Mouse (Mus musculus): Measurements from ENCODE around the gene Gse1. TPM values are rescaled to one million over a fixed set of nuclear protein-coding genes. Genes with fewer than 3 reads are reported as not detected.

The Gse1 gene
- total RNA-seq, 1 experiment from 2014 or later, result 28.5 TPM

DNA sequence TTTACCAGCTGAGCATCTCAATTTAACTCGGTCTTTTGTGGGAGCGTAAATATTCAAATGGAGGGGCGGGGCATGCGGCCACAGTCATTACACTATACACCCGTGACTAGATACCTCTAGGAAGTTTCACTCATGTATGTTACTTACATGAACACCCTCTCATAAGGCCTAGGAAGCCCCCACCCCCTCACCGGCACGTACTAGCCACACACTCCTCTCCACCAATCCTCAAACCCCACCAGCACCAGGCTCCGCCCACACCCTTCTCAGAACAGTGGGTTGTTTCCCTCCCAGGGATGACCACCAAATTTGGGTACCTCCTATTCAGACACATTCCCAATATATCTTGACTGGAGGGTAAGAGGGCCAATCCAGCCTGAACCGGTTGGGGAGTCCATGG, 379.2 kb downstream of the Gse1 start:
- no peak for ATAC-seq (ENCODE audit: extremely low read depth, insufficient number of reproducible peaks, low FRiP score, poor library complexity, severe bottlenecking)

DNA sequence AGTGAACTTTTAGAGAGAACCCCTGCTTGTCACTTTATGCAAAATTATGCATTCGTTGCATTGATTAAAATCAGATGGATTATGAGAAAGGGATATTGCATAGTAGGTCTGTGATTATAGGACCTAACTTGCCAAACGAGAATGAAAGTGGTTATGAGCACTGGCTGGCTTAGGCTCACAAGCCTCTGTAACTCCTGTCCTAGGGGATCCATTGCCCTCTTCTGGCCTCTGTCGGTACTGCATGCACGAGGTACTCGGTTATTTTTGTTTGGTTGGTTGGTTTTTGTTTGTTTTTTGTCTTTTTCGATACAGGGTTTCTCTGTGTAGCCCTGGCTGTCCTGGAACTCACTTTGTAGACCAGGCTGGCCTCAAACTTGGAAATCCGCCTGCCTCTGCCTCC, 379.6 kb downstream of the Gse1 start:
- peak; percentile 67 for ATAC-seq (ENCODE audit: extremely low read depth, insufficient number of reproducible peaks, low FRiP score, poor library complexity, severe bottlenecking)

DNA sequence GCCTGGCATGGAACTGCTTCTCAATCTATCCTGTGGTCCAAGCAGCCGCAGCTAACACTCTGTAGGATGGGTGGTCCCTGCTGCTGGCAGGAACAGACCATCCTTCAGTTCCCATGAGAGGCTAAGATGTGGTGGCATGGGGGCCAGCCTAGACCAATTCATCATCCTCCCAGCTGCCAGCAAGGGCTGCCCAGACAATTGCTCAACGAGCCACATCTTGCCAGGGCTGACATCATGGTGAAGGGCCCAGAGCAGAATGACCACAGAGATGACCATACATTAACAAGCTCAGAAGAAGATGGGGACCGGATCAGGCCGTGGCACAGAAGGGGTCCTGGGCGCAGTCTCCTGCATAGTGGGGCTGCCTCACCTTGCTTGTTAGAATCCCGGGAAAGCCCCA, 382.6 kb downstream of the Gse1 start:
- no peak for ATAC-seq (ENCODE audit: extremely low read depth, insufficient number of reproducible peaks, low FRiP score, poor library complexity, severe bottlenecking)

DNA sequence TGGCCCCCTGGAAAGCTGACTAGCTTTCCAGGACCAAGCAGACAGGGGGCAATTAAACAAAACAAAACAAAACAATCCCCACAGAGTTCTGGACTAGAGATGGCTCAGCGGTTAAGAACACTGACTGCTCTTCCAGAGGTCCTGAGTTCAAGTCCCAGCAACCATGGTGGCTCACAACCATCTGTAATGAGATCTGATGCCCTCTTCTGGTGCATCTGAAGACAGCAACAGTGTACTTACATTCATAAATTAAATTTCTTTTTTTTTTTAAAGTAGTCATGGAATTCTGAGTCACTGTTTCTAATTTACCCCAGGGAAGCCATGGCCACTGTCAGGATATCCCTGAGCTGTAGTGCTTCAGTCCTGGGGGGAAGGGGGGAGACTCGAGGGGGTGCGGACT, 386.2 kb downstream of the Gse1 start:
- no peak for ATAC-seq (ENCODE audit: extremely low read depth, insufficient number of reproducible peaks, low FRiP score, poor library complexity, severe bottlenecking)

DNA sequence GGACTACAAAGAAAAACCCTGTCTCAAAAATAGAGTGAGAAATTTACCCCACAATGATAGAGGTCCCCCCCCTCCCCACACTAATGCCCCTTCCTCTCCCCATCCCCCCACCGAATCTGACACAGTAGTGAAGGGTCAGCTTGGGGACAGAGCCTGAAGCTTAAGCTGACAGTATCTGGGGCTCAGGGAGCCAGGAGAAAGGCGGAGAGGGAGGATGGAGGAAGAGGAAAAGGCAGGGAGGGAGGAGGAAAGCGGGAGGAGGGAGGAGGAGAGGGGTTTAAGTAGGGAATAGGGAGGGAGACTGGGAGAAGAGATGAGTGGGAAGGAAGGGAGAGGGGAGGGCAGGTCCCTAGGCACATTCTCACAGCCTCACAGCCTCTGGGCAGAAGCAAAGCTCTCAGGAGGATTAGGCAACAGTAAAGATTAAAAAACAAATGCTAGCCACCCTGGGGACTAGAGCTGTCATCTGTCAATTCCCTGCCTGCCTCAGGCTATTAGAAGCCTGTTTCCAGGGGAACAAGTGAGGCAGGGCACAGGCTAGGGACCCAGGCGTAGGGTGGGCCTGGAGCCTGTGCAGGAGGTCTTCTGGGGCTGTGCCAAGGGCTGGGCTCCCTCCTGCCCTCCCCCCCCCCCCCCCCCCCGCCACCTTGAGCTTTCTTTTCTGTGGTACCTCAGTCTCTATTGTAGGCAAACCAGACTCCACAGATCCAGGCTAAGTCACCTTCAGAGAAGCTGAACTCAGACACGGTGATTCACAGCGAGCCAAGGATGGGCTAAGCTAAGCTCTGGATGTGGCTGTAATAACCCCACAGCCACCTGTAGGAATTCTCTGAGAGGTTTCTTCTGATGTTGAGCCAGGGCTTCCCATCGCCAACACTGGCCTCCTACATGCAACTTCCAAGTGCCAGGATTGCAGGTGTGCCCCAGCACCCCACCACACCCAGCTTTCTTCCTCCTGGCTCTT, 388.7 kb downstream of the Gse1 start:
- no peak for ATAC-seq (ENCODE audit: extremely low read depth, insufficient number of reproducible peaks, low FRiP score, poor library complexity, severe bottlenecking)

DNA sequence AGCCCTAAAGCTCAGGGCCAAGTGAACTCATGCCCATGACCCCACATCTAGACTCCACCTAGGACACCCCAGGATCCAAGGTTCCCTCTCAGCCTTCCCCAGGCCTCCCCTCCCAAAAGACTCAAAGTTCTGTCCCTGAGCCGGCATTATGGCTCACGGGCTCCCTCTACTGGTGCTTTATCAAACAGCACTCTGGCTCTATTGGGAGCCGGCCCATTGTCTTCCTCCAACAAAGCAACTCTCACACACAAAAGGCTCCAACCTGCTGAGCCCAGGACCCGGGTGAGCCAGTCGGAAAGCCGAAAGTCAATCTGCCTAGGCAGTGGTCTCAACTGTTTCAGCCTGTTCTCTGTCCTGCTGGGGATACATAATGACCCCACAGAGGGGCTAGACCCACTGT, 389.9 kb downstream of the Gse1 start:
- ATAC-seq (ENCODE audit: extremely low read depth, insufficient number of reproducible peaks, low FRiP score, poor library complexity, severe bottlenecking), result peak; percentile 60

DNA sequence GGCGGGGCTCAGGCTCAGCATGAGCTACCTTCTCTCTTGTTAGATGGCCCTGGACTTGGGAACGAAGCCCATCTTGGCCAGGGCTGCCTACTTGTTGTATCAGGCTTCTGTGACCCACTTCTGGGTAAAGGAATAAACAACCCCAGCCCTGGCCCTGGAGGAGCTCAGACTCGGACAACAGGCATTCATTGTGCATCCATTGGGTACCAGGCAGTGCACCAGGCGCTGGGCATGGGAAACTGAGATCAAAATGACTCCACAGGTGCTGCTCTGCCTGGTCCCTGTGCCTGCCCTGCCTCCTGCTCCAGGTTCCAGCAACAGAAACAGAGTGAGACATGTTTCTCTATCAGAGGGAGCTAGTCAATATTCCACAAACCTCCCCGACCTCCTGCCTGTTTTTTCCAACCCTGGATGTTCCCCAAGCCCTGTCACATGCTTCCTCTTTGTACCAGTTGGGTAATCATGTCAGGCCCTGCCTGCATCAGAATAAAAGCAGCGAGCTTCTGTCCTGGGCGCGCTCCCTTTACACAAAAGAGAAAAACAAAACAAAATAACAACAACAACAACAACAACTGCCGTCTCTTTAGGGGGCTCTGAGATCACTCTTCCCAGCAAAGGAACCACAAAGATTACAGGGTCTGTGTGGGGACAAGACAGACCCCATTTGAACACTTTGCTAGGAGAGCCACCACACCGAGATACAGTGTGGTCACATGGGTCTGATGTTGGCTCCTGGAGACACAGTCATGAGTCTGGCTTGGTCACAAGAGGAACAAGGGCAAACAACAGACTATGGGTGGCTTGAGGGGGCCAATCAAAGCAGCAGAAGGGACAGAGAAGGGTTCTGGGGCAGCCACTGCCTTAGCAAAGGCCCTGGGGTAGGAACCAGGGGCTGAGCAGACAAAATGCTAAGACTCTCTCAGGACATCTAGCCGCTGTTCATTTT, 391.3 kb downstream of the Gse1 start:
- ATAC-seq (ENCODE audit: extremely low read depth, insufficient number of reproducible peaks, low FRiP score, poor library complexity, severe bottlenecking), result no peak

DNA sequence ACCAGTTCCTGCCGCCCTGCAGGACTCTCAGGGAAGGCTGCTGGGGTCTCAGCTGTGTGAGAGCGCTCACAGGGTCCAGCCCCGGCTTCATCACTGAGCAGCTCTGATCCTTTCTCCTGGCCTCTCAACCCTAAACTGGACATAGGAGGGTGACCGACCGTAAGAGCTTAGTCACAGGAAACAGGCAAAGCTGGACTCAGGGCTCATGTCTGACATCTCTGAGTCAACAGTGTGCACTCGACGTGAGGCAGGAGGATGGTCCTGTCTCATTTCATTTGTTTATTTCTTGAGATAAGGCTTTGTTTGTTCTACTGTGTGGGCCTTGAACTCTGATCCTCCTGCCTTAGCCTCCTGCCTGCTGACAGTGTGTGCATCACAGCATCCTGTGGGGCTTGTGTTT, 392.2 kb downstream of the Gse1 start:
- ATAC-seq (ENCODE audit: extremely low read depth, insufficient number of reproducible peaks, low FRiP score, poor library complexity, severe bottlenecking), result no peak

DNA sequence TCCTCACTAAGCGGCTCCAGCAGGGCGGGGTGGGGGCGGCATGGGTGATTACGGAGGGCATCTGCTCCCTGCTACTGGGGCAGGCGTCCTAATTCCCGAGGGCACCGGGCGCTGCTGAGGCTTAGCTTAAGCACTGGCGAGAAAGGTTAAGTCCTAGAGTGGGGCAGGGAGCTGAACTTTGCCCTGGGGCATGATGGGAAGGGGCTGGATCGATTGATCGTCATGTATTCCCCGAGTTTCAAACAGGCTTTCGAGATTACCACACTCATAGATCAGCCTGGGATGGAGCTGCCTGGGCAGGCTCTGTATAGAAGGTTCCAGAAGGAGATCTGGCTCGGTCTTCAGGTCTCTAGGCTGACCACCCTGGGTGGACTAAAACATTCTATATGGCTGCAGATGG, 393.9 kb downstream of the Gse1 start:
- no peak for ATAC-seq (ENCODE audit: extremely low read depth, insufficient number of reproducible peaks, low FRiP score, poor library complexity, severe bottlenecking)

DNA sequence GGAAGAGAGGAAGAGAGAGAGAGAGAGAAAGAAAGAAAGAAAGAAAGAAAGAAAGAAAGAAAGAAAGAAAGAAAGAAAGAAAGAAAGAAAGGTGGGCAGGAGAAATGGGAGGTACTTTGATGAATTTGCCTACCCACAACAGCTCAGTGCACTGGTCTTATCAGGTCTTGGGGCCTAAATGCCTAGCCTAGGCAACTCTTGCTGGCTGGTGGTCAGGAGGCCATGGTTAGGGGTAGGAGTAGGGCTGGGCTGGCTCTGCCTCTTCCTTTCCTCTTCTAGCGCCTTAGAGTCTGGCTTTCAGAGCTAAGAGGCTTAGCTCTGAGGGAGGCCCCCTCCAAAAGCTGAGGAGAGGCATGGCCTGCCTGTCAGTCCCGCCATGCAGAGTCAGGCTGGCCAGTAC, 395.4 kb downstream of the Gse1 start:
- no peak for ATAC-seq (ENCODE audit: extremely low read depth, insufficient number of reproducible peaks, low FRiP score, poor library complexity, severe bottlenecking)

DNA sequence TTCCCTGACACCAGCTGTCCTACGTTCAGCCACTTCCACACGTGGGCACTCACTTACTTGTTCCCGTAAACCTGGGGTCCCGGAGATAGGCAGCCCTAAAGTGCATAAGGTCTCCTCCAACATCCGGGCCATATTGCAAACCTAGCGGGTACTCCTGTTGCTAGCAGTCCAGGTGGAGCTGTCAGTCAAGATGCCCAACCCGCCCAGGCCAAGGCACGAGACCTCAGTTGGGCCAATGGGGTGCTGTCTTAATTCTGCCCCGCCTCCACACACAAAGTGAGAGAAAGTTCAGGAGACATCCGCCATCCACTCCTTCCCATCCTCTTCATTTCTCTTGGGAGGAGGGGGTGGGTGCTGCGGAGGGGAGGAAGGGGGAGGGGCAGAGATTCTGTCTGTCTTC, 398.2 kb downstream of the Gse1 start:
- no peak for ATAC-seq (ENCODE audit: extremely low read depth, insufficient number of reproducible peaks, low FRiP score, poor library complexity, severe bottlenecking)

DNA sequence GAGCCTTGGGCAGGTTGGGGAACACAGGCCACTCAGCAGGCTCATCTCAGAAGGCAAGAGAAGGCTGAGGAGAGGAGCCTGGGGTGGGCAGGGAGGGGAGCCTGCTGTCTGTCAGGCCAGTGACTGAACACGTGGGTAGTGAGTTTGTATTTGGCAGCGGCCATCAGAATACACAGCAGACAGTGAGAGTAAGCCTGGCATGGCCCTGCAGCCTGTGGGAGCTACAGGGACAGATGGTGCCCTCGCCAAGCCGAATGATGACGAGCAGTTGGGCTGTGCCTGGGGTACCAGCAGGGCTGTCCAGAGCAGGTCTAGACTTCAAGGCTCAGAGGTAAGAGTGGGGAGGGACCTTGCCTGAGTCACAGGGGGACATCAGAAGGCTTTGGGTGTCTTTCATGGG, 399.0 kb downstream of the Gse1 start:
- no peak for ATAC-seq (ENCODE audit: extremely low read depth, insufficient number of reproducible peaks, low FRiP score, poor library complexity, severe bottlenecking)

DNA sequence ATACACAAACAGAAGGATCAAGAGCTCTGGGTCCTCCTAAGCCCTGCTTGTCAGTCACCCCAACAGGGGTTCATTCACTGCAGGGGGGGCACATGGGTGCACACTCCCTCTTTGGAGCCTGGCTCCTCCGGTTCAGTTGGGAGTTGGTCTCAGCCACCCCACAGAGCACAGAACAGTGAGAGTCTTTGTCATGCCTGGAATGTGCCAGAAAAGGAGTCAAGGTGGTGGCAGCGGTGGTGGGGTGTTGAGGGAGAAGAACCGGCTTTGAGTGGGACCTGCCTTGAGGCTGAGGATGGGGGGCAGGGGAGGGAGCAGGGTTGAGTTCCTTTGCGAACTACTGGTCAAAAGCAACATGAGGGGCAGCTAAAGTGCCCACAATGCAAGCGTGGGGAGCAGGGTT, 401.8 kb downstream of the Gse1 start:
- ATAC-seq (ENCODE audit: extremely low read depth, insufficient number of reproducible peaks, low FRiP score, poor library complexity, severe bottlenecking), result no peak

DNA sequence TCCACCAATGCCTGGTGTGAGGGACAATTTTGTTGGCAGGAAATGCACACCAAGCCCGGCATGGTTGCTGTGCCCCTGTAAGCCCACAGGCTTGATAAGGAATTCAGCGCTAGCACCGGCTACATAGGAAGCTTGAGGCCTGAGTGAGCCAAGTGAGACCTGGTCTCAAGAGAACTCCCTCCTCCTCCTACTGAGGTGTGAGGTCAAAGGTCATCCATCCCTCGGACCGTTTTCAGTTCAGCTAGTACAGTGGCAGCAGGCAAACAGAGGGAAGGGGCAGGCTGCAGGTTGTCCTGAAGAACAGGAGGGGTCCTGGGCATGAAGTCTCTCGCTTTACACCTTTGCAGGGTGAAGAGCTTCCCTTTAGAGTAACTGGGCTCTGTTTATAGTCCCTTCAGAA, 402.6 kb downstream of the Gse1 start:
- ATAC-seq (ENCODE audit: extremely low read depth, insufficient number of reproducible peaks, low FRiP score, poor library complexity, severe bottlenecking), result no peak

Other genes starting within 250 kb of the Gse1 start
- gene Crispld2, start 236.0 kb upstream of the Gse1 start, total RNA-seq (2017), result 10.6 and 11.5 TPM in 2 replicates
- gene Zdhhc7, start 127.0 kb upstream of the Gse1 start, total RNA-seq (2017), result 27.6 and 45.2 TPM in 2 replicates
- 97.9 and 122 TPM in 2 replicates for gene 6430548M08Rik, start 114.3 kb upstream of the Gse1 start, total RNA-seq (2017)
- gene Fam92b, start 51.0 kb upstream of the Gse1 start, total RNA-seq (2017), result not detected in 2 replicates

Data from neutrophil, adult 5-6 weeks (primary cell).